16 mouse cellular contexts compared by ENCODE assay signal in genomic region chr11:51671376-51671775, GRCm38 (mm10).
"Had no signal": no experiment of that assay in that cellular context is flagged by ENCODE, and none has a peak within 500 bp of the region (broad histone marks: within the 10 kb centered on the region; RNA-seq: fewer than 3 reads in every experiment).

No protein-coding gene starts in this region.

- H3K27ac ChIP-seq: kidney, postnatal 0 days; limb, embryonic 12.5 days; liver, embryonic 13.5 days; midbrain, embryonic 10.5 days; neural tube, embryonic 15.5 days had no signal

- DNase-seq: kidney, adult 8-10 months; layer of hippocampus, adult 9-11 months; layer of hippocampus, postnatal 36 days; liver; liver, embryonic 13.5 days; liver, postnatal 0 days; lung, postnatal 36 days; midbrain, embryonic 14.5 days; right cerebral cortex, adult 18-20 months; right cerebral cortex, postnatal 25 days; thymus, postnatal 36 days had no signal

- H3K36me3 ChIP-seq: limb, embryonic 12.5 days; liver, embryonic 13.5 days; midbrain, embryonic 10.5 days; neural tube, embryonic 15.5 days had no signal

- ATAC-seq: liver, postnatal 0 days had no signal

- H3K4me2 ChIP-seq: limb, embryonic 12.5 days; liver, embryonic 13.5 days; neural tube, embryonic 15.5 days had no signal

- H3K27me3 ChIP-seq: limb, embryonic 12.5 days; liver, embryonic 13.5 days; neural tube, embryonic 15.5 days had no signal

- H3K4me1 ChIP-seq: liver, embryonic 13.5 days; midbrain, embryonic 10.5 days; neural tube, embryonic 15.5 days had no signal

- H3K4me3 ChIP-seq: limb, embryonic 12.5 days; liver, embryonic 13.5 days; midbrain, embryonic 10.5 days; myocyte; neural tube, embryonic 15.5 days had no signal

- H3K9me3 ChIP-seq: limb, embryonic 12.5 days; liver, embryonic 13.5 days; midbrain, embryonic 10.5 days; neural tube, embryonic 15.5 days had no signal

- H3K9ac ChIP-seq: limb, embryonic 12.5 days; liver, embryonic 13.5 days; liver, postnatal 0 days; neural tube, embryonic 15.5 days had no signal
